Mouse (Mus musculus) MEL (cell line): ENCODE results near the gene Ifit1bl2.
"Not testable (repeated sequence)": the region's sequence is repeated elsewhere in the genome, so short reads cannot be mapped to it uniquely, and the experiment has no call there.

Experiments used
- CTCF ChIP-seq, 3 experiments: IDR thresholded peaks in 2 of 3; conservative IDR thresholded peaks in 1 of 3; 2 replicates each; pipeline ENCODE4 v1.5.1; 2011 to 2012; ENCODE audit warnings: low read length in 3 of 3, low read depth in 2 of 3, mild to moderate bottlenecking in 2 of 3, improper control_type of control experiment in 1 of 3, inconsistent platforms in 1 of 3, mixed read lengths in 1 of 3, moderate library complexity in 1 of 3; ENCODE audit not compliant: control insufficient read depth in 1 of 3, insufficient read depth in 1 of 3, poor library complexity in 1 of 3, severe bottlenecking in 1 of 3
- EP300 ChIP-seq, 2 experiments: IDR thresholded peaks; 2 replicates each; pipeline ENCODE4 v1.6.1; 2011; ENCODE audit warnings: improper control_type of control experiment in 2 of 2, low read length in 2 of 2, low read depth in 1 of 2, mild to moderate bottlenecking in 1 of 2
- GABPA ChIP-seq: IDR thresholded peaks from 2 replicates; pipeline ENCODE4 v1.6.1; 2012; ENCODE audit warnings: low read depth, mild to moderate bottlenecking, inconsistent platforms, low read length, improper control_type of control experiment, moderate library complexity
- GATA1 ChIP-seq: IDR thresholded peaks from 2 replicates; pipeline ENCODE4 v1.6.1; 2011; ENCODE audit warnings: low read depth, low read length, improper control_type of control experiment
- KAT2A ChIP-seq: conservative IDR thresholded peaks from 2 replicates; pipeline ENCODE4 v1.6.1; 2012; ENCODE audit warnings: low read depth, low read length, improper control_type of control experiment, inconsistent platforms
- POLR2A ChIP-seq, 2 experiments: IDR thresholded peaks; 2 replicates each; pipeline ENCODE4 v1.6.1; 2011 to 2012; ENCODE audit warnings: low read length in 2 of 2, mild to moderate bottlenecking in 2 of 2, control low read depth in 1 of 2, improper control_type of control experiment in 1 of 2, low read depth in 1 of 2, moderate library complexity in 1 of 2; ENCODE audit not compliant: control insufficient read depth in 1 of 2, insufficient read depth in 1 of 2, poor library complexity in 1 of 2
- SIN3A ChIP-seq: IDR thresholded peaks from 2 replicates; pipeline ENCODE4 v1.6.1; 2012; ENCODE audit warnings: low read length, improper control_type of control experiment, inconsistent platforms
- SMC3 ChIP-seq: IDR thresholded peaks from 2 replicates; pipeline ENCODE4 v1.6.1; 2011; ENCODE audit warnings: low read depth, low read length, improper control_type of control experiment
- TAL1 ChIP-seq: IDR thresholded peaks from 2 replicates; pipeline ENCODE4 v1.6.1; 2012; ENCODE audit warnings: mild to moderate bottlenecking, inconsistent platforms, low read length, moderate library complexity, mixed read lengths

GRCm38 (mm10) chr19:34607237-34608051 is 33.1 kb downstream of the Ifit1bl2 start, which contains the start of gene Ifit3b:
- not testable (repeated sequence) for TF ChIP-seq KAT2A; GABPA; EP300 (IDR thresholded peaks at IDR 0.05; ENCODE audit: low read depth in 1 of 2, low read length in 2 of 2); SIN3A; POLR2A (IDR thresholded peaks at IDR 0.05; ENCODE audit: control insufficient read depth in 1 of 2, insufficient read depth in 1 of 2, low read depth in 1 of 2, low read length in 2 of 2, poor library complexity in 1 of 2); CTCF (IDR thresholded peaks at IDR 0.05 in 2 of 3, conservative IDR thresholded peaks at IDR 0.05 in 1 of 3; ENCODE audit: control insufficient read depth in 1 of 3, insufficient read depth in 1 of 3, low read depth in 2 of 3, low read length in 3 of 3, poor library complexity in 1 of 3, severe bottlenecking in 1 of 3); TAL1; SMC3; GATA1
